Mouse (Mus musculus): ENCODE measurements around the gene Ncor2.

DNA sequence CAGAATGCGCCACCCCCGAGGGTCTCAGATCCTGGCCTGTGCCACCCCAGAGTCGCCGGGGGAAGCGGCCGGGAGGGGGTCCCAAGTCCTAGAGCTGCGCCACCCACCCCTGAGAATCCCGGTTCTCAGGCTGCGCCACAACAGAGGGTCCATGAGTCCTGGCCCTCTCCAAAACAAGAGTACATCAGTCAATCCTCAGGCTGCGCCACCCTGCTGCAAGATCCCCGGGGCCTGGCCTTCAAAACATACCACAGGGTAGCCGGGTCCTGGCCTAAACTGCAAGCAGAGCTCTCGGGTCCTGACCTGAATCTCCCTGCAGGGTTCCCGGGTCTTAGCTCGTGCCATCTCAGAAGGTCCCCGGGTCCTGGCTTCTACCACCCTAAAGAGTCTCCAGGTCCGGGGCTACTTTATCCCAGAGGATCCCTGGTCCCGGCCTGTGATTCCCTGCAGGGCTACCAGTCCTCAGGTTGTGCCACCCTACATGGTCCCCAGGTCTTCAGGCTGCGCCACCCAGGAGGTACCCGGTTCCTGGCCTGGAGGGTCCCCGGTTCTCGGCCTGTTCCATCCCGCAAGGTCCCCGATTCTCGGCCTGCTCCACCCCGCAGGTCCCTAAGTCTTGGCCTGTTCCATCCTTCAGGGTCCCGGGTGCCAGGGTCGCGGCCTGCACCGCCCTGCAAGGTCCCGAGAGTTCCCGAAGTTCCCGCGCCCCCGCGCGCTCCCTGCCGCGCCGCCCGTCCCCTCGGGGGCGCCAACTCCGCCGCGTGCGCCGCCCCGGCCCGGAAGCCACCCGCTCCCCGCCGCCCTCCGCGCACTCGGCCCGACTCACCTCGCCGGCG lies 630 bp downstream of the Ncor2 start:
- TF ChIP-seq POLR2A (IDR thresholded peaks at IDR 0.05; ENCODE audit: insufficient read depth, low read depth, low read length) = no peak
- no peak for TF ChIP-seq CTCF (IDR thresholded peaks at IDR 0.05; ENCODE audit: insufficient read depth, low read depth, low read length)
